Mouse (Mus musculus) intestine, postnatal 0 days (tissue): Measurements from ENCODE around the gene 9130230L23Rik. TPM values are rescaled to one million over a fixed set of nuclear protein-coding genes. Genes with fewer than 3 reads are reported as not detected.

Experiments
- ATAC-seq: fragments of 200-750 bp; cut with Nextera tagmentation; 2 replicates; pipeline ENCODE4 v1.8.0; 2017; ENCODE audit warnings: mild to moderate bottlenecking, moderate TSS enrichment, moderate library complexity
- H3K27ac ChIP-seq: fragments of 300-500 bp; sonication (generic); 2 replicates; pipeline ENCODE4 v1.5.1; 2014; ENCODE audit warnings: mild to moderate bottlenecking, low read depth, low read length, moderate library complexity
- H3K27me3 ChIP-seq: fragments of 300-500 bp; sonication (generic); replicated peaks from 2 replicates; pipeline ENCODE4 v1.6.1; 2014; ENCODE audit warnings: low read length, mixed read lengths; ENCODE audit not compliant: control insufficient read depth, insufficient read depth
- H3K36me3 ChIP-seq: fragments of 300-500 bp; sonication (generic); 2 replicates; pipeline ENCODE4 v1.6.1; 2014; ENCODE audit warnings: mild to moderate bottlenecking, moderate library complexity; ENCODE audit not compliant: control insufficient read depth, insufficient read depth
- H3K4me1 ChIP-seq: fragments of 300-500 bp; sonication (generic); replicated peaks from 2 replicates; pipeline ENCODE4 v1.6.1; 2014; ENCODE audit warnings: antibody characterized with exemption, low read length, mixed read lengths; ENCODE audit not compliant: control insufficient read depth, insufficient read depth
- H3K4me2 ChIP-seq: fragments of 300-500 bp; sonication (generic); replicated peaks from 2 replicates; pipeline ENCODE4 v1.6.1; 2014; ENCODE audit warnings: low read depth, mild to moderate bottlenecking, moderate library complexity
- H3K4me3 ChIP-seq: fragments of 300-500 bp; sonication (generic); 2 replicates; pipeline ENCODE4 v1.5.1; 2014; ENCODE audit warnings: low read depth, low read length
- H3K9ac ChIP-seq: fragments of 300-500 bp; sonication (generic); 2 replicates; pipeline ENCODE4 v1.6.1; 2014; ENCODE audit warnings: mild to moderate bottlenecking, low read depth, low read length
- H3K9me3 ChIP-seq: fragments of 300-500 bp; sonication (generic); 2 replicates; pipeline ENCODE4 v1.6.1; 2016; ENCODE audit warnings: mixed run types; ENCODE audit not compliant: control insufficient read depth
- CTCF ChIP-seq: sonication (generic); IDR thresholded peaks from 2 replicates; pipeline ENCODE4 v1.5.1; 2016; ENCODE audit warnings: low read depth, mild to moderate bottlenecking, control low read depth, antibody characterized with exemption, moderate library complexity
- WGBS: fragments of 180-500 bp; shearing (Covaris S2); extraction: QIAGEN DNeasy Blood & Tissue Kit; methylation state at CpG from one replicate; pipeline ENCODE4 v1.1.7; 2014; 5-methylcytosine and 5-hydroxymethylcytosine counted together
- polyA plus RNA-seq: library from polyadenylated mRNA; unstranded; fragments of >200 nt; fragmentation: Nextera tagmentation; extraction: Ambion mirVana; gene quantifications from 2 replicates; pipeline ENCODE4 v1.2.1, GENCODE M21; 2015

The 9130230L23Rik gene
- polyA plus RNA-seq, 1 experiment from 2014 or later, result 7.0 TPM

DNA sequence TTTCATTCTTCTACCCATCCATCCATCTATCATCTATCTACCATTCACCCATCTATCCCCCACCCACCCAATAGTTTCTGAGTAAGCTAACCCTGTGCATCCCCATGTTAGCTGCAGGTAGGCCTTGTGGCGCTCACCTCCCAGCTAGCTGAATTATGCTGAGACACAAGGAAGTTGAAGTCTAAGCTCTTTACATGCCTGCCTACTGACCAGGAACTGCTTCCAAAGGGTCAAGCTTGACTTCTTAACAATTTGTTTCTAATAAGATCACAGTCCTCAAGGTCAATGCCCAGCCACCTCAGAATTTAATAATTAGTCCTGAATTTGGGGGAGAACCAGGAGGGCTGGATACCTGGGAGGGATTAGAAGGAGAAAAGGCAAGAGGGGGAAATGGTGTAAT, 28.7 kb upstream of the 9130230L23Rik start:
- Histone ChIP-seq H3K4me1 (no peaks in the 10 kb centered on the region), H3K4me2 (no peak overlapping the region), H3K27ac (no peak overlapping the region), H3K9me3 (no peaks in the 10 kb centered on the region), H3K36me3 (peaks cover 23% of the 10 kb centered on the region; the same call in 1 of the 2 replicates), H3K27me3 (no peaks in the 10 kb centered on the region), H3K4me3 (no peak overlapping the region), H3K9ac (no peak overlapping the region)
- ATAC-seq, result no peak
- no peak for TF ChIP-seq CTCF
- 81% methylated on average over 1 of the region's 1 CpGs for WGBS

- TF ChIP-seq CTCF, result no peak
- no peaks in the 10 kb centered on the region for H3K4me1 ChIP-seq
- no peak for ATAC-seq
- H3K4me2 ChIP-seq, result no peak overlapping the region
- peaks cover 23% of the 10 kb centered on the region; the same call in 1 of the 2 replicates for H3K36me3 ChIP-seq
- no peak overlapping the region for H3K4me3 ChIP-seq
- H3K9me3 ChIP-seq, result no peaks in the 10 kb centered on the region
- H3K9ac ChIP-seq, result no peak overlapping the region
- 55% methylated on average over 5 of the region's 5 CpGs for WGBS
- no peaks in the 10 kb centered on the region for H3K27me3 ChIP-seq
- no peak overlapping the region for H3K27ac ChIP-seq
Observed at GRCm38 (mm10) chr5:66031699-66032098, 27.6 kb upstream of the 9130230L23Rik start.

GRCm38 (mm10) chr5:66028232-66028631, 24.1 kb upstream of the 9130230L23Rik start:
- no peak for TF ChIP-seq CTCF
- Histone ChIP-seq H3K4me1 (no peaks in the 10 kb centered on the region), H3K4me2 (no peak overlapping the region), H3K9ac (no peak overlapping the region), H3K4me3 (no peak overlapping the region), H3K27ac (no peak overlapping the region), H3K9me3 (no peaks in the 10 kb centered on the region), H3K27me3 (no peaks in the 10 kb centered on the region), H3K36me3 (peaks cover 39% of the 10 kb centered on the region; the same call in 1 of the 2 replicates)
- 77% methylated on average over 5 of the region's 5 CpGs for WGBS
- no peak for ATAC-seq

GRCm38 (mm10) chr5:66027206-66027605, 23.1 kb upstream of the 9130230L23Rik start:
- no peak for TF ChIP-seq CTCF
- Histone ChIP-seq H3K36me3 (peaks cover 49% of the 10 kb centered on the region), H3K9ac (no peak overlapping the region), H3K4me1 (no peaks in the 10 kb centered on the region), H3K4me3 (no peak overlapping the region), H3K27me3 (no peaks in the 10 kb centered on the region), H3K9me3 (no peaks in the 10 kb centered on the region), H3K27ac (no peak overlapping the region), H3K4me2 (no peak overlapping the region)
- no peak for ATAC-seq
- WGBS, result 94% methylated on average over 8 of the region's 8 CpGs

GRCm38 (mm10) chr5:66026796-66027195, 22.7 kb upstream of the 9130230L23Rik start:
- peaks cover 52% of the 10 kb centered on the region for H3K36me3 ChIP-seq
- WGBS, result 98% methylated on average over 31 of the region's 31 CpGs
- no peaks in the 10 kb centered on the region for H3K4me1 ChIP-seq
- no peak overlapping the region for H3K4me3 ChIP-seq
- no peak overlapping the region for H3K4me2 ChIP-seq
- no peak for TF ChIP-seq CTCF
- no peak overlapping the region for H3K9ac ChIP-seq
- ATAC-seq, result no peak
- H3K9me3 ChIP-seq, result no peaks in the 10 kb centered on the region
- H3K27me3 ChIP-seq, result no peaks in the 10 kb centered on the region
- H3K27ac ChIP-seq, result no peak overlapping the region

DNA sequence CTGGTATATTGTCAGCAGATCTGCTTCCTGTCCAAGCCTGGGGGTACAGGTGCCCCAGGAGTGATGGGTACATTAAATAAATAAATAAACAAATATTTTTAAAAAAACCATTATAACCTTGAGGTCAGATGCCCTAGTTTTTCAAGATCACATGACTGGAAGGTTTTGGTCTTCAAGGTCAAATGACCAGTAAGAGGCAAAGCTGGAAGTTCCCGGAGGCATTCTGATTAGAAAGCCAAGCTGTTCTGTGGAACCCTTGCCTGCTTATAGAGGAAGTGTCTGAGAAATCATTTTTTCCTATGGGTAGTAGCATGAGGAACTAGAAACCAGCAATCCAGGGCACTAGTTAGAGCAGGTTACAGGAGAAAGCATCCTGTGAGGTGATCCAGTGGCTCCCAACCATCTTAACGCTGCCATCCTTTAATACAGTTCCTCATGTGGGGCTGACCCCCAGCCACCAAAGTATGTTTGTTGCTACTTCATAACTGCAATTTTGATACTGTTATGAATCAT, 11.4 kb upstream of the 9130230L23Rik start:
- 84% methylated on average over 2 of the region's 2 CpGs for WGBS

More for the DNA sequence above, 11.4 kb upstream of the 9130230L23Rik start:
- 0 out of 2 replicates have a peak, but pooled peaks cover 3% of the 10 kb centered on the region for H3K4me1 ChIP-seq
- H3K27me3 ChIP-seq, result no peaks in the 10 kb centered on the region
- H3K27ac ChIP-seq, result 0 out of 2 replicates have a peak overlapping the region, but pooled peaks have one; percentile 15
- no peak overlapping the region for H3K9ac ChIP-seq
- no peak for TF ChIP-seq CTCF
- H3K4me3 ChIP-seq, result no peak overlapping the region
- peaks cover 17% of the 10 kb centered on the region for H3K36me3 ChIP-seq
- no peak overlapping the region for H3K4me2 ChIP-seq
- ATAC-seq, result no peak
- no peaks in the 10 kb centered on the region for H3K9me3 ChIP-seq
